ENCODE assay signal across 17 mouse cellular contexts in genomic region chr5:135646038-135646437, GRCm38 (mm10).
"Had no signal": no experiment of that assay in that cellular context is flagged by ENCODE, and none has a peak within 500 bp of the region (broad histone marks: within the 10 kb centered on the region; RNA-seq: fewer than 3 reads in every experiment).

No protein-coding gene starts in this region.

- DNase-seq: kidney, adult 11 months; kidney, adult 9 months; kidney, postnatal 25 days; layer of hippocampus, adult 9-11 months; layer of hippocampus, postnatal 36 days; liver, embryonic 13.5 days; lung, embryonic 14.5 days; lung, postnatal 10 days; lung, postnatal 36 days; midbrain, embryonic 14.5 days; thymus, adult 2 months; thymus, postnatal 14 days; thymus, postnatal 4 days had no signal

- H3K27ac ChIP-seq: layer of hippocampus, adult 2 months; left cerebral cortex, adult 2 months; liver, embryonic 13.5 days; stomach, embryonic 15.5 days had no signal

- H3K27me3 ChIP-seq: liver, embryonic 13.5 days; stomach, embryonic 15.5 days had no signal

- H3K9ac ChIP-seq: liver, embryonic 13.5 days; lung, embryonic 14.5 days; stomach, embryonic 15.5 days had no signal

- H3K4me2 ChIP-seq: liver, embryonic 13.5 days; lung, embryonic 14.5 days; midbrain, embryonic 11.5 days; stomach, embryonic 15.5 days had no signal

- H3K9me3 ChIP-seq: liver, embryonic 13.5 days; stomach, embryonic 15.5 days had no signal

- H3K4me3 ChIP-seq: layer of hippocampus, adult 2 months; left cerebral cortex, adult 2 months; liver, embryonic 13.5 days; stomach, embryonic 15.5 days had no signal
